Mouse (Mus musculus) left cerebral cortex, adult 18-20 months (tissue): ENCODE data around the gene Tjap1. TPM values are rescaled to one million over a fixed set of nuclear protein-coding genes. Genes with fewer than 3 reads are reported as not detected.

Experiments used
- DNase-seq, 2 experiments: peaks; one replicate each; pipeline ENCODE4 v3.0.0; 2021 to 2022; ENCODE audit warnings: low spot score in 2 of 2, mixed read lengths in 1 of 2
- long read RNA-seq, 2 experiments: library from polyadenylated mRNA; stranded (forward); transcript quantifications; one replicate each; pipeline ENCODE4 v2.0.0; 2021
- total RNA-seq, 2 experiments: library from RNA; stranded (reverse); gene quantifications; 2 replicates each; pipeline ENCODE4 v1.2.3; 2021

Gene Tjap1
- 10 to 100 TPM; 37.7 to 48.9 TPM for total RNA-seq
- long read RNA-seq, experiment 1, partial matches to known transcripts = 16 of 53 reads
- long read RNA-seq, experiment 1, other reads (novel, unspliced or antisense) = 34 of 53 reads
- long read RNA-seq, experiment 2, partial matches to known transcripts = 13 of 32 reads
- long read RNA-seq, experiment 2, other reads (novel, unspliced or antisense) = 19 of 32 reads

DNA sequence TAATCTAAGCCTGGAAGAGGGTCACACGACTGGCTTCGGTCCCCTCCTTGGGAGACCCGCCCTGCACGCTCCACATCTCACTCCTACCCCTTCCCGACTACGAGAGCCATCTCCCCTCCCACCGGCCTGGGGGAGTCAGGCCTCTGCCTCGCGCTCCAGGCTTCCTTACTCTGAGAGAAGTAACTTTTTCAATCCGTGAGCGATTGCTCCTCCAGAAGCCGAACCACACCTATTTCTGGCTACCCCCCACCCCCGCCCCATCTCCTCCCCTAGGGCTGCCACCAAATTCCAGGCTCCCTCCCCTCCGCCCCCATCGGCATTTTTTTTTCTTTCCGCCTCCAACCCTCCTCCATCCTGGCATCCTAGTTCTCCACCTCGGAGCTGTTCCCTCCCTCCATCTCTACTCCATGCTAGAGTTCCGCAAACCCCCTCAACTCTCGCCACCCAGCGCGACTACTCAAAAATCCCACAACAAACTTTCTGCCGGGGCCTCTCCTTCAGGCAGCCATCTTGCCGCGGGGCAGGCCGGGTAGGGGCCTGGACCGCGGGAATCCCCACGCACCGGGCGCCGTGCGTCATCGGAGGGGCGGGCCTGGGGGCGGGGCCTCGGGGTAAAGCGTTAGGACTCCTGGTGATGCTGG is at the start of gene Tjap1:
TSS of gene Tjap1 (minus strand) at position 544 of the 641 bp plus-strand sequence.
- DNase-seq = peak; percentile 80 to 91

DNA sequence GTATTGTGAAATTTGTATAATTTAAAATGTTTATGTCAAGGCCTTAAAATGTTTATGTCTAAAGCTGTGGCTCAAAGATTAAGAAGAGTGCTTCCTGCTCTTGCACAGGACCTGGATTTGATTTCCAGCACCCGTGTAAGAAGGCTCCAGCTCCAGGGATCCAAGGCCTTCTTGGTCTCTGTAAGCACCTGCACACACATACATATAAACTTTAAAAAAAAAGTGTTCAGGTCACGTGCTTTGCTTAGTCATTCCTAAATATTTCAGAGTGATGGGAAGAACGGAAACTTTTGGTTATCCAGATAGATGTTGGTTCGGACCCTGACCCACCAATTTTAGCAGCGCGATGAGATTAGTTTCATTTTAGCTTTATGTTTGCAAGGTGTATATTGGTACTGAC is 45.9 kb upstream of the Tjap1 start:
- no peak for DNase-seq

DNA sequence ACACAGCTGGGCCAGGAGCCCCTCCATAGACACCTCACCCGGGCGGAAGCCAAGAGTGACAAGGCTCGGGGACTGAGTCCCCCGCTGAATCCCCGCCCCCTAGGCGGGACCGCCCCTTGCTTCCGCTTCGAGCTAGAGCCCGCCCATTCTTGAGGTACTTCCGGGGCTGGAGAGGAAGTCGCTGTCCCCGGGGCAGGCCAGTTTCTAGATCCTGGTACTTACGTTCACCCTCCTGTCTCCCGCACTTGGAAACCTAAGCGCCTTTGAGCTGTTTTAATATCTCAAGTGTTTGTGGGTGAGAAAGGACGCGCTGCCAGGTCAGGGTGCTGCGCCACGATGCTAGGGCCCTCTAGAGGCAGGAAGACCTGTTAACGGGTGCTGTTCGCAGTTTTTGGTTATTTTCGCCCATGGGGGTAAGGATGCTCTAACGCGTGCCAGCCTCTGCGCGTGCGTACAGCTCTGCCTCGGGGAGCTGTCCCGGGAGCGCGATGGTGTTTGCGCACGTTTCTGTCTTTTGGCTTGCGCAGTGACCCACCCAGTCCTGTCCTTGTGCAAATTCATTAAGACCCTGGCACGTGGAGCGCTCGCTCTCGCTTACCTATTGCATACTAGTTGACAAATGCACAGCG is 45.2 kb upstream of the Tjap1 start, which contains the start of gene Abcc10:
TSS of gene Abcc10 (minus strand) at position 447 of the 629 bp plus-strand sequence.
- DNase-seq = peak; percentile 93 to 95

DNA sequence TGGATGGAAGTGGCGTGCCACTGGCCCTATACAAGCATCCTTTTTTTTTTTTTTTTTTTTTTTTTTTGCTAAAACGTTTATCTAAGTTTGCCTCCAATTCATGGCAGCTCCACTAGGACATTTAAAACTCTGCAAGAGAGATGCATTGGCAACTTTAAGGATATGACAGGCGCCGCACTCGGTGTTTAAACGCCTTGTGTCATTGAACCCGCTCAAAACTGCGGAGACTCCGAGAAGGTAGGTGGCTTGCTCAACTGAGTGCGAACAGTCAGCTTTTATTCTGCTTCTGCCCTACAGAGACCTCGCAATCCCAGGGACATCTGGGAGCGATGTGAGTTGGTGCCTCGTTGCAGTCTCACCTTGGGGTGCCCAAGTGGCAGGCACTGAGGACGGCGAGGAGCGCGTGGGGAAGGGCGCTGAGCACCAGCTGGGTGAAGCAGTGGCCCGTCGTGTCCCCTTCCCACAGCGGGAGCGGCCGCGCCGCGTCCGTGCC is 44.6 kb upstream of the Tjap1 start:
- DNase-seq = no peak

DNA sequence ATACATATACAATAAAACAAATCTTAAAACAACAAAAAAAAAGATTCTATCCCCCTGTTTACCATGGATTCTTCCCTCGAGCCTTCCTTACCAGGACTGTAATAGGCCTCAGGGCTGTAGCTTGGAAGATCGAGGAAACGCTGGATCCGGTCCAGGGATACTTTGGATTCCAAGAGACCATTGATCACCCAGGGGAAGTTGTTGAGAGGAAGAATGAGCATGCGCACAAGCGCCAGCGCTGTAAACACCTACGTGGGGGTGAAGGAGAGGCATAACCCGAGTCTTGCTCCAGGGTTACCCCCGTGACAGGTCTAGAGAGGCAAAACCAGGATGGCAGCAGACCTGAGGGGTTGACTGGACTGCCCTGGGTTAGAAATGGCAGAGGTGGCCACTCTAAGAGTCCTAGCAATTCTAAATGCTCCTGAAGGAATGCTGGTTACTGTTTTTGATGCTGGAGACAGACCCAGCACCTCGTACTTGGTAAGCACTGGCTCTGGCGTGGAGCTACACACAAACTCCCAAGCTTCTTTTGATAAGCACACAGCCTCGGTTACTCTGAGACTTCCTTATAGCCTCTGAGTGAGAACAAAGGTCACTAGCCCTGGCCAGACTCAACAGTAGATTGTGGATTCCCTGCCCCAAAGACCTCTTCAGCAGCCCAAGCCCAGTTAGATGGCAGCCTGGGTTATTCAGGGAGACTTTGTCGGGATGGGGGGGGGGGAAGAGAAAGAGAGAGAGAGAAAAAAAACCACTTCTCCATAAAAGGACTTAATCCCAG is 39.4 kb upstream of the Tjap1 start:
- no peak for DNase-seq

DNA sequence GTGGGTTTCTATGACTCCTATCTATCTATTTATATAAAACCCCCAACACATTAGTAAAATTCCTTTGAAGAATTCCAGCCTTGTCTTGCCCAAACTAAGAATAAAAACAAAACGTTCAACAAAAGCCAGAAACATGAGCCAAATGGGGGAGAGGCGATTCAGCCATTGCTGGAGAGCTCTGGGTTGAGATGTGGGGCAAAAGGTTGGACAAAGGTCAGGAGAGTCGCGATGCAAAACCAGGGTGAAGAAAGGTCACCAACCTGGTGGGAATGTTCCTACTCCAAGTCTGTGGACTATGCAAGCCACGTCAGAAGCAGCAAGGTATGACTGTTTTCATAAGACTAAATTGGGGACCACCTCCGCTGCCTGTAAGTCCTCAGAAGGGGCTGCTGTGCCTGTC is 37.7 kb upstream of the Tjap1 start:
- DNase-seq = no peak

DNA sequence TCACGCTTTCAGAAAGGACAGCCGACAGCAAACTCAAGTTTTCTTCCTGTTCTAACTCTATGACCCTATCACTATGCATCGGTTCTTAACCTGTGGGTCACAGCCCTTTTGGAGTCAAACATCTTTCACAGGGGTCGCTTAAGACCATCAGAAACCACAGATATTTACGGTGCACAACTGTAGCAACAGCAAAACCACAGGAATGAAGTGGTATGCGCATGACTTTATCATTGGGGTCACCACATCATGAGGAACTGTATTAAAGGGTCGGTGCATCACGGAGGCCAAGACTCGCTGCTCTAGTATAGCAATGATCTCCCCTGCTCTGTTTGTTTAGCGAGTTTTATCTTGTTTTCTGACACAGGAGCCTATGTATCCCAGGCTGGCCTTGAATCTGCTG is 33.0 kb upstream of the Tjap1 start:
- no peak for DNase-seq

DNA sequence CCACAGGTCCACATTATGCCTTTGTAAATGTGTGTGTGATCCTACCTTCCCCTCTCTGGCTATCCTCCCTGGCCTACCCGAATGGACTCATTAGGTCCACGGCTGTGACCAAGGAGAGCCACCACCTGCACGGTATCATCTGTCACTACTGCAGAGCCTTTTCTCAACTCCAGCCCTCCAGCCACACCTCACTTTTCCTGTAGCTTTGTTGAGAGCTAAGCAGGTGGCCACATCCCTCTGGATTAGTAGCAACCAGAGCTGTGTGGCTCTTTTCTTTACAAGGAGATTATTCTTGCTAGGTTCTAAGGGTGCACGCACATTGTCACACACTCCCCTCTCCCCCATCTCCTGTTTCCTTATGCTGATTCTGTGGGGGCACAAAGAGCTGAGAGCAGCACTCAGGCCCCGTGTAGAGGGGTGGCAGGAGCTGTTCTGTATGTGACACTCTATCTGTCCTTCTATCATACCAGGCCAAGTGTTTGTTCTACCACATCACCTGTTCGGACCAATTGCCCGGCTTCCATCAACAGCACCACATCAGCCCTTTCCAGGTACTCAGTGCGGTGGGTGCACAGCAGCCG is 30.4 kb upstream of the Tjap1 start:
- DNase-seq = no peak

DNA sequence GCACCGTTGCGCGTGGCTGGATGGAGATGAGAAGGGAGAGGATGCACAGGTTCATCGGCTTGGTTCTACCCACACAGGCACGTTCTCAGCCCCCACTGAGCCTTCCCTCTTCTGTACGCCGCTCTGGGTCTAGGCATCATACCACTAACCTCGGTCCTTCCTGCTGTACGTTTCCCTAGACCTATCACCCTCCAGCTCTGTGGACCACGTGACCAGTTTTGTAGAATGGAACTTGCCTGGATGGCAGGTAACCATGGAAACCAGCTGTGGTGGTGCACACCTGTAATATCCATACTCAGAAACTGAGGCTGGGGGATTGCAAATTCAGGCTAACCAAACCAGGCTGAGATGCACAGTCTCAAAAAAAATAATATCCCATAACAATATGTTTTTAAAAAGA is 27.7 kb upstream of the Tjap1 start:
- no peak for DNase-seq

DNA sequence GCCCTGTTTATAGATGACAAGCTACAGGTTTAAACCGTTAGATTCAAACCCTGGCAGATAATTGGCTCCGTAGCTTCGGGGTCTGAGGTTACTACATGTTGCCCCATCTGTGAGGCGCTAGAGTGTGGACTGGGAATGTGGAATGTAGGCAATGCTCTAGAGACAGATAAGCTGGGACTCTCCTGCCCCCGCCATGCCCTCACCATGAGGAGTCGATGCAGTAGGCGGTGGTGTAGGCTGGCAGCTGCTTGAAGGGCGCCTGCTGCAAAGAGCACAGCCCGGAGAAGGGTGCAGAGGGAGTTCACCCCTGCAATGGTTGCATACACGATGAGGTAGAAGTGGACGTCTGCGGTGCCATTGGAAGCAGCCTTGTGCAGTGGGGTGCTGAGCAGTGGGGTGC is 27.0 kb upstream of the Tjap1 start:
- no peak for DNase-seq

DNA sequence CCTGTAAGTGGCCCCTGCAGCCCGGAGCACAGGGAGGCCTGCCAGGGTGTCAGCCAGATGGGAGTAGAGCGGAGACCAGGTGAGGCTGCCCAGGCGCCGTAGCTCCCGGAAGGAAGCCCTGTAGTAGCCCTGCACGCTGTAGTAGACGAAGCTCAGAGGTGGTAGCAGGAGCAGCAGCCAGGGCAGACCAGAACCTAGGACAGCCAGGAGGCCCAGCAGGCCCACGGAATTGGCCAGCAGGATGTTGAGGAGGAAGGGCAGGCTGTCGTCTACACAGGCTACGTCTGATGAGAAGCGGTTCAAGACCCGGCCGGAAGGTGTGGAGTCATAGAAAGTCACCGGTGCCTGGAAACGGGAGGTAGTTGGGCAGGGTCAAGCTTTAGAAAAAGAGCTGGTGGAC is 24.1 kb upstream of the Tjap1 start:
- DNase-seq = no peak

DNA sequence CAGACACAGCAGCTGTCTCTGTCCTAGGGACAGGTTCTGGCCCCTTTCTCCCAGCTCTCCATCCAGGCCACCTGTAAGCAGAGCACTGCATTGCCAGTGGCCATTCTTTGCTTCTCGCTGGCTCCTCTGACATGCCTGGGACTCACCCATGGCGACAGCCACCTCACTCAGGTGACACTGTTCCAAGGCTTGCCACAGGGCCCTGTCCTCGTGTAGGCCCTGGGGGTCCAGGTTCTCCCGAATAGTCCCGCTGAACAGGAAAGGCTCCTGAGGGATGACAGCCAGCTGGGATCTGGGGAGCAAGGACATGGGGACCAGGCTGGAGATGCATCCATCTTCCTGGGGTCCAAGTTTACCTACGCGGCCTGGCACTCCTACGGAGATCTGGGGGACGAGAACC is 21.4 kb upstream of the Tjap1 start:
- DNase-seq = no peak

DNA sequence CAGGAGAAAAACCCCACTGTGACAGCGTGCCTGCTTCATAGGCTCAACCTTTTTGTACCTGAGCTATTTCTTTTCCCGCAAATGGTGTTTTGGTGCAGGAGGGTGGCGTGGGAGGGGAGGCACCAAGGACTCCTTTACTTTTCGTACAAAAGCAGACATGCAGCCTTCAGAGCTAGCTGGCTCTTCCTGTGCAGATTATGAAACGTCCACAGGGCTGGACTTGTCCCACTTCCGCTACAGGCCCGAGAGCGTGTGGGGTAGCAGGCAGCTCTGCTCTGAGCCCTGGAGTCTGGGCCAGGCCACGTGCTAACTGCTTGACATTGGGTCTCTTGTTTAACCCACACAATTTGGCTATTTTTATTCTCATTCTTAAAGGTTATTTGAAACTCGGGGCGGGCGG is 19.1 kb upstream of the Tjap1 start:
- peak; percentile 34 to 49 for DNase-seq

DNA sequence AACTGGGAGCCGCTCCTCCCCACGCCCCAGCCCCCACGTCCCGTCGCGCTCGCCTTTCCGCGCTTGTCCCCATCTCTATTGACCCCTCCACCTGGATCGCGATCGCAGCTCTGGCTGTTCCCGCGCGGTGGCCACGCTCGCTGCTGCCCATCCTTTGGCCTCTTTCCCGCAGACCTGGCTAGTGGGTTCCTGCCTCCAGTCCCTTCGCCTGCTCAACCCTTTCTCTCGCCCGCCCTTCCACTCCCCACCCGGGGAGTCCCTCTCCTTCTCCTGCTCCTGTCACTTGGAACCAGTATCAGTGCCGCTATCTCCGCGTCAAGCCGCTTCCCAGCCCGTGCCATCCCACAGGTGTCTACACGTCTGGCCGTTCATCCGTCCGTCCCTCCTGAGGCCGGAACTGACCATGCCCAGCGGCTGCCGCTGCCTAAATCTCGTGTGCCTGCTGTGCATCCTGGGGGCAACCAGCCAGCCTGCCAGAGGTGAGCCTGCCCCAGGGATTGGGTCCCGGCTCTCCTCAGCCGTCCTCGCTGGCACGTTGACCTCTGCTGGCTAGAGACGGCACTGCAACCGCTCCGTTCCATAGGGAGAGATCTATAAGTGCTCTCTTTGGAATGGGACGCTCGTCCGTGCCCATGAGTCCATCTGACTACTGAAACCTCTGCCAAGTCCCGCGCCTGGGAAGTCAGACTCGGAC is 15.5 kb upstream of the Tjap1 start:
- peak; percentile 90 to 94 for DNase-seq

DNA sequence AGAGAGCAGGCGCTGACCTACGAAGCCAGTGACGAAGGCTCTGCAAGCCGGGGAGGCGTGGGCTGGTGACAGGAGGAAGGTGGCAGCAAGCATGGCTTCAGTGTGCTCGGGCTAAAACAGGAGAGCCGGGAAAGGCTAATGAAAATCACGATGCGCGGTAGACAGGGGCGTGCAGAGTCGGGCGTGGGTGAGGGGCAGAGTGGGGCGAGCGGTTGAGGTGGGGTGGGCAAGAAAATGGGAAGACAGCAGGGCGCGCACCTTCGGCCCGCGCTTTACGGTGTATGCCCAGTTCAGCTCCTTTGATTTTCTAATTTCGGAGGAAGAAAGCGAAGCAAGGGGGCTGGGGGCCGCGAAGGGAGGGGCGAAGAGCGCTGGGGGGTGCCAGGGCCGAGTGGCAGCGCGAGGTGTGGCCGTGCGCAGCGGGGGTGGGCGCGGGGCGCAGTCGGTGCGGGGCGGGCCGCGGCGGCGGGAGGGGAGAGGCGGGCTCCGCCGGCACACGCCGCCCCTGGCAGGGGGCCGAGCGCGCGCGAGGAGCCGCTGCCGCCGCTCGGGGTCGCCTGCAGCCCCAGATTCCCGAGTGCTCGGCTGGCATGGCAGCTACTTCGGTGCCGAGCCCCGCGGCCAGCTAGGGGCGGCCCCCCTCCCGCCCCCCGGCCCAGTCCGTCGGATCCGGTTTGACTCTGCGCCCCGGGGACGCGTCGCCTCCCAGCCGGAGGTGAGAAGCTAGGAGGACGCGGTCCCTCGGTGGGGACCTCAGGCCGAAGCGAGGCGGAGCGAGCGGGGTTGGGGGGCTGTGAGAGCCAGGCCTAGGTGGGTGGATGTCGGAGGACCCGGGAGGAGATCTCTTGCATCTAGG is 14.8 kb upstream of the Tjap1 start, which contains the start of gene Dlk2:
TSS of gene Dlk2 (plus strand) at position 58 of the 856 bp plus-strand sequence.
- DNase-seq = peak; percentile 73 to 80

DNA sequence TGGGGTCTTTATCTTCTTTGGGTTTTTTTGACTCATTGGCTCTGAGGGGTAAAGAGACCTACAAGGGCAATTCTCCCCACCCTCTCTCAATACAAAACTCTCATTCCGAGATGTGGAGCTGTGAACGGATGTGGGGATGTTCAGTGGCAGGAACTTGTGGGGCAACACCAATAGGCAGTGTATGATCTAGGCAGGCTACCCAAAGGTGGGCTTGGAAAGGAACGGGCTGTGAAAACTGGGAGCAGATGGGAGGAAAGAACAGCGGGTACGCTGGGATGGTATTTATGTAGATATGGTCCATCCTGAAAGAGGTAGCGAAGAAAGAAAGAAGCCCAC is 14.2 kb upstream of the Tjap1 start:
- DNase-seq = no peak

DNA sequence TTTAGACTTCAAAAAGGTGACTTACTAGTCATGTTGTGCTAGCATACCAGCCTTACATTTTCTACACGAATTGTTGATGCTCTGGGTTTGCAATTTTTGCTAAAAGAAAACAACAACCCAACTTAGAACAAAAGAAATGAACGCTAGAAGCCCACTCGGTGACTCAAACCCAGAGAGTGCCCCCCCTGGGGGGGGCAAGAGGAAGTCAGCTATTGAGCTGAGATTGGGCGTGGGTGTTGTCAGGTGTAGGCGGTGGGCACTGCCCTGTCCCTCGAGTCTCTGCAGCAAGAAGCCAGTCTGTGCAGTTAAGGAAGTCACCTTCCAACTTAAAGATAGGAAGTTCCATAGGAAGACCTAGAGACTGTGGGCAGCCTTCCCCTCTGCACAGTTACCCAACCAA is 13.8 kb upstream of the Tjap1 start:
- no peak for DNase-seq

DNA sequence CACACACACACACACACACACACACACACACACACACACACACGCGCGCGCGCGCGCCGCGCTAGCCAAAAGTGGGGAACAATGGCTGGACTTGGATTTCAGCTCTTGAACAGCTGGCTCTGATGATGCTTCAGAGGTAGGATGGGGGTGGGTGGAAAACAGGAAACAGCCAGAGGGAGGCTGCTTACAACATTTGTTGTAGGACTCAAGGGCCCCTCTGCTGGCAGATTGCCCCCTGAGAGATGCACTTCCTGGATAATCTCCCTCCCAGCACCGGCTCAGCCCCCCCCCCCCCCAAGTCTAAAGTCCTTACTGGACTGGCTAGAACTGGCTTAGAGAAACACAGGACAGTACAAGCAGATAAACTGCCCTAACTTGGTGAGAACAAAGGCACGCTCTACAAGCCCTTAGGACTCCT is 4.9 kb upstream of the Tjap1 start:
- DNase-seq = no peak

DNA sequence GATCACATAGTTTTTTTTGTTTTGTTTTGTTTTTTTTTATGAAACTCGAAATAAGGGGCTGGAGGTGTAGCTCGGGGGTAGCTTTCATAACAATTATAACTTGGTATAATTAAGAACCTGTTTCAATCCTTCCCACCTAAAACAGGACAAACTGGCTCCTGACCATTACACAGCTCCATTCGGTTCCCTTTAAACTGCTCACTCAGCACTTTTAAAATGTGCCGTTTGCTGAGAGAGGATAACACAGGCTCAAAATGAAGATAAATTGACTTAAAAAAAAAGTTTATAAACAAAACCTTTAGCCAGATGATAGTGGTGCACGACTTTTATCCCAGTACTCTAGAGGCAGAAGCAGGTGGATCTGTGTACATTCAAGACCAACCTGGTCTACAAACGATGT is 2.6 kb upstream of the Tjap1 start:
- no peak for DNase-seq

DNA sequence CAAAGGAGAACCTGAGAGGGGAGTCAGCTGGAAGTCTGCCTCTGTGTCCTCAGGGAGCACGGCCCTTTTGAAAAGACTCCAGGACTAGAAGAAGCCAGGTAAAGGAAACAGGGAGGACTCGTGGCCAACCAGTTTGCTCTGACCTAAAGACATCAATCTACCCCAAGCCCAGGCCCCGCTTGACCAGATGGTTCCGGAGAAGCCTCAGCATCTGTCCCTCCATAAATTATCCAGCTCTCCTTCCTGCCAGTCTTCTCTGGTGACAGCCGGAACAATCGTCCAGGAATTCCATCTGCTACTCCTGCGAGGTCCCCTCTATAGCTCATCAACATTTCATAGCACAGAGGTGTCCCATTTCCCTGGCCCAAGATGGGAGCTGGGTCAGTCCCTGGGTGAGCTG is 1.8 kb upstream of the Tjap1 start:
- DNase-seq = no peak
